ENCODE assay signal across 9 mouse cellular contexts in genomic region chr7:28268576-28268975, GRCm38 (mm10). TPM values are rescaled to one million over a fixed set of nuclear protein-coding genes. Genes with fewer than 3 reads are reported as not detected.
DNase-seq lines count a peak whose midpoint lies in the region; ATAC-seq and TF ChIP-seq lines count a peak whose summit lies in the region.
"Had no signal": no experiment of that assay in that cellular context is flagged by ENCODE, and none has a peak within 500 bp of the region (broad histone marks: within the 10 kb centered on the region; RNA-seq: fewer than 3 reads in every experiment).

No protein-coding gene starts in this region.

- ATAC-seq in lung, embryonic 14.5 days (ENCODE audit: insufficient read depth): no peak
- no peak for ATAC-seq in intestine, postnatal 0 days
- no peak for ATAC-seq in neural tube, embryonic 14.5 days (ENCODE audit: low read depth)
- no peak for ATAC-seq in megakaryocyte-erythroid progenitor cell, adult 5-6 weeks (replicated peaks; ENCODE audit: low FRiP score, low TSS enrichment, poor library complexity, severe bottlenecking)
- ATAC-seq in granulocyte monocyte progenitor cell, adult 5-6 weeks (replicated peaks; ENCODE audit: poor library complexity, severe bottlenecking): no peak
- ATAC-seq: activated CD4-positive, CD25-positive, alpha-beta regulatory T cell, adult 4 months had no signal

- H3K4me2 ChIP-seq in lung, embryonic 14.5 days: peak overlapping the region; percentile 89
- H3K4me2 ChIP-seq in intestine, postnatal 0 days (replicated peaks; ENCODE audit: low read depth): peak overlapping the region; percentile 89
- peak overlapping the region; percentile 80 for H3K4me2 ChIP-seq in neural tube, embryonic 14.5 days (ENCODE audit: low read depth, low read length)

- WGBS in lung, embryonic 14.5 days: 25% methylated on average over 16 of the region's 16 CpGs
- 34% methylated on average over 16 of the region's 16 CpGs for WGBS in forebrain, embryonic 10.5 days
- 25% methylated on average over 16 of the region's 16 CpGs for WGBS in intestine, postnatal 0 days
- 28% methylated on average over 16 of the region's 16 CpGs for WGBS in neural tube, embryonic 14.5 days

- peaks cover 5% of the 10 kb centered on the region; the same call in 1 of the 2 replicates for H3K4me1 ChIP-seq in lung, embryonic 14.5 days (ENCODE audit: insufficient read depth)
- H3K4me1 ChIP-seq in forebrain, embryonic 10.5 days: peaks cover 15% of the 10 kb centered on the region
- H3K4me1 ChIP-seq in intestine, postnatal 0 days (replicated peaks; ENCODE audit: control insufficient read depth, insufficient read depth, low read length): no peaks in the 10 kb centered on the region
- no peaks in the 10 kb centered on the region for H3K4me1 ChIP-seq in neural tube, embryonic 14.5 days (ENCODE audit: control insufficient read depth, insufficient read depth, low read length)

- H3K27ac ChIP-seq in lung, embryonic 14.5 days (ENCODE audit: low read depth): peak overlapping the region; percentile 84
- H3K27ac ChIP-seq in forebrain, embryonic 10.5 days: peak overlapping the region; percentile 96
- H3K27ac ChIP-seq in intestine, postnatal 0 days (ENCODE audit: low read depth, low read length): peak overlapping the region; percentile 73; the same call in 1 of the 2 replicates
- peak overlapping the region; percentile 91 for H3K27ac ChIP-seq in neural tube, embryonic 14.5 days (ENCODE audit: low read depth, low read length)

- DNase-seq in lung, embryonic 14.5 days: no peak
- no peak for DNase-seq in lung, adult 18-20 months
- no peak for DNase-seq in forebrain, embryonic 10.5 days (ENCODE audit: extremely low spot score, low spot score)
- DNase-seq in cerebellum, postnatal 36 days: no peak

- H3K36me3 ChIP-seq in lung, embryonic 14.5 days (ENCODE audit: insufficient read depth): peaks cover 11% of the 10 kb centered on the region; the same call in 1 of the 2 replicates
- peaks cover 46% of the 10 kb centered on the region for H3K36me3 ChIP-seq in forebrain, embryonic 10.5 days (replicated peaks)
- H3K36me3 ChIP-seq in intestine, postnatal 0 days (ENCODE audit: control insufficient read depth, insufficient read depth): peaks cover 4% of the 10 kb centered on the region; the same call in 1 of the 2 replicates
- peaks cover 4% of the 10 kb centered on the region; the same call in 1 of the 2 replicates for H3K36me3 ChIP-seq in neural tube, embryonic 14.5 days (ENCODE audit: control insufficient read depth, insufficient read depth, low read length)

- H3K27me3 ChIP-seq in lung, embryonic 14.5 days (ENCODE audit: insufficient read depth, low read length): no peaks in the 10 kb centered on the region
- no peaks in the 10 kb centered on the region for H3K27me3 ChIP-seq in forebrain, embryonic 10.5 days (ENCODE audit: poor library complexity, severe bottlenecking)
- no peaks in the 10 kb centered on the region for H3K27me3 ChIP-seq in intestine, postnatal 0 days (replicated peaks; ENCODE audit: control insufficient read depth, insufficient read depth, low read length)
- no peaks in the 10 kb centered on the region for H3K27me3 ChIP-seq in neural tube, embryonic 14.5 days (ENCODE audit: control insufficient read depth, insufficient read depth, low read length)

- H3K9ac ChIP-seq in lung, embryonic 14.5 days: peak overlapping the region; percentile 96
- H3K9ac ChIP-seq in intestine, postnatal 0 days (ENCODE audit: low read depth, low read length): peak overlapping the region; percentile 82
- peak overlapping the region; percentile 99 for H3K9ac ChIP-seq in neural tube, embryonic 14.5 days (replicated peaks; ENCODE audit: low read depth, low read length)

- TF ChIP-seq CTCF in lung, embryonic 14.5 days (IDR thresholded peaks at IDR 0.05; ENCODE audit: low read depth): no peak
- TF ChIP-seq CTCF in intestine, postnatal 0 days (IDR thresholded peaks at IDR 0.05; ENCODE audit: low read depth): no peak

- no peaks in the 10 kb centered on the region for H3K9me3 ChIP-seq in lung, embryonic 14.5 days (ENCODE audit: low read depth, low read length)
- peaks cover 21% of the 10 kb centered on the region for H3K9me3 ChIP-seq in forebrain, embryonic 10.5 days
- no peaks in the 10 kb centered on the region for H3K9me3 ChIP-seq in intestine, postnatal 0 days (ENCODE audit: control insufficient read depth)
- H3K9me3 ChIP-seq in neural tube, embryonic 14.5 days (ENCODE audit: control insufficient read depth, low read length): no peaks in the 10 kb centered on the region

- peak overlapping the region; percentile 83 for H3K4me3 ChIP-seq in lung, embryonic 14.5 days (ENCODE audit: low read depth, low read length)
- peak overlapping the region; percentile 89 for H3K4me3 ChIP-seq in forebrain, embryonic 10.5 days
- peak overlapping the region; percentile 73 for H3K4me3 ChIP-seq in intestine, postnatal 0 days (ENCODE audit: low read depth, low read length)
- peak overlapping the region; percentile 90 for H3K4me3 ChIP-seq in neural tube, embryonic 14.5 days (ENCODE audit: low read depth, low read length)

RNA-seq across cellular contexts. Expression of gene Eid2, which starts 0.9 kb away (rescaled TPM):
- polyA plus RNA-seq in lung, embryonic 14.5 days (2014; fragmentation: Nextera tagmentation; extraction: Ambion mirVana): 9.8 and 12.9 TPM in 2 replicates
- polyA plus RNA-seq in forebrain, embryonic 10.5 days (2016; fragmentation: Nextera tagmentation; extraction: Ambion mirVana): 1.4 and 1.7 TPM in 2 replicates
- 3.1 and 3.7 TPM in 2 replicates for polyA plus RNA-seq in intestine, postnatal 0 days (2015; fragmentation: Nextera tagmentation; extraction: Ambion mirVana)
- polyA plus RNA-seq in neural tube, embryonic 14.5 days (2014; fragmentation: Nextera tagmentation; extraction: Ambion mirVana): 7.8 and 7.9 TPM in 2 replicates
- total RNA-seq in megakaryocyte-erythroid progenitor cell, adult 5-6 weeks (2014; fragmentation: Nextera tagmentation): 2.2 and 4.2 TPM in 2 replicates
- 2.0 and 2.9 TPM in 2 replicates for total RNA-seq in megakaryocyte-erythroid progenitor cell, adult 5-6 weeks (2017)
- 1.2 and 2.3 TPM in 2 replicates for total RNA-seq in granulocyte monocyte progenitor cell, adult 5-6 weeks (2014; fragmentation: Nextera tagmentation)
- total RNA-seq in granulocyte monocyte progenitor cell, adult 5-6 weeks (2017): 2.0 and 2.8 TPM in 2 replicates

RNA-seq across cellular contexts. Expression of gene Eid2b, which starts 9.0 kb away (rescaled TPM):
- 9.0 and 10.9 TPM in 2 replicates for polyA plus RNA-seq in lung, embryonic 14.5 days (2014; fragmentation: Nextera tagmentation; extraction: Ambion mirVana)
- polyA plus RNA-seq in forebrain, embryonic 10.5 days (2016; fragmentation: Nextera tagmentation; extraction: Ambion mirVana): 9.6 and 9.7 TPM in 2 replicates
- polyA plus RNA-seq in intestine, postnatal 0 days (2015; fragmentation: Nextera tagmentation; extraction: Ambion mirVana): 6.8 and 7.0 TPM in 2 replicates
- 33.5 and 33.9 TPM in 2 replicates for polyA plus RNA-seq in neural tube, embryonic 14.5 days (2014; fragmentation: Nextera tagmentation; extraction: Ambion mirVana)
- 2.1 and 2.9 TPM in 2 replicates for total RNA-seq in megakaryocyte-erythroid progenitor cell, adult 5-6 weeks (2014; fragmentation: Nextera tagmentation)
- total RNA-seq in megakaryocyte-erythroid progenitor cell, adult 5-6 weeks (2017): 0.38 and 1.4 TPM in 2 replicates
- 1.2 and 2.1 TPM in 2 replicates for total RNA-seq in granulocyte monocyte progenitor cell, adult 5-6 weeks (2014; fragmentation: Nextera tagmentation)
- total RNA-seq in granulocyte monocyte progenitor cell, adult 5-6 weeks (2017): 1.6 and 1.9 TPM in 2 replicates

RNA-seq across cellular contexts. Expression of gene Selenov, which starts 22.4 kb away (rescaled TPM):
- polyA plus RNA-seq in lung, embryonic 14.5 days (2014; fragmentation: Nextera tagmentation; extraction: Ambion mirVana): 0.15 TPM in 1 of 2 replicates, not detected in the other
- 0.50 and 0.66 TPM in 2 replicates for polyA plus RNA-seq in forebrain, embryonic 10.5 days (2016; fragmentation: Nextera tagmentation; extraction: Ambion mirVana)
- 0.24 TPM in 1 of 2 replicates, not detected in the other for polyA plus RNA-seq in intestine, postnatal 0 days (2015; fragmentation: Nextera tagmentation; extraction: Ambion mirVana)
- polyA plus RNA-seq in neural tube, embryonic 14.5 days (2014; fragmentation: Nextera tagmentation; extraction: Ambion mirVana): 0.70 and 1.5 TPM in 2 replicates
- not detected in 2 replicates for total RNA-seq in megakaryocyte-erythroid progenitor cell, adult 5-6 weeks (2014; fragmentation: Nextera tagmentation)
- not detected in 2 replicates for total RNA-seq in megakaryocyte-erythroid progenitor cell, adult 5-6 weeks (2017)
- total RNA-seq in granulocyte monocyte progenitor cell, adult 5-6 weeks (2014; fragmentation: Nextera tagmentation): not detected in 2 replicates
- not detected in 2 replicates for total RNA-seq in granulocyte monocyte progenitor cell, adult 5-6 weeks (2017)
- polyA plus RNA-seq: activated CD4-positive, CD25-positive, alpha-beta regulatory T cell, adult 4 months had no signal

RNA-seq across cellular contexts. Expression of gene Dll3, which starts 33.5 kb away (rescaled TPM):
- 0.43 and 0.66 TPM in 2 replicates for polyA plus RNA-seq in lung, embryonic 14.5 days (2014; fragmentation: Nextera tagmentation; extraction: Ambion mirVana)
- polyA plus RNA-seq in forebrain, embryonic 10.5 days (2016; fragmentation: Nextera tagmentation; extraction: Ambion mirVana): 13.4 and 13.7 TPM in 2 replicates
- polyA plus RNA-seq in intestine, postnatal 0 days (2015; fragmentation: Nextera tagmentation; extraction: Ambion mirVana): 0.90 and 0.95 TPM in 2 replicates
- 21.2 and 21.8 TPM in 2 replicates for polyA plus RNA-seq in neural tube, embryonic 14.5 days (2014; fragmentation: Nextera tagmentation; extraction: Ambion mirVana)
- total RNA-seq in megakaryocyte-erythroid progenitor cell, adult 5-6 weeks (2014; fragmentation: Nextera tagmentation): 0.45 TPM in 1 of 2 replicates, not detected in the other
- total RNA-seq in megakaryocyte-erythroid progenitor cell, adult 5-6 weeks (2017): not detected in 2 replicates
- not detected in 2 replicates for total RNA-seq in granulocyte monocyte progenitor cell, adult 5-6 weeks (2014; fragmentation: Nextera tagmentation)
- total RNA-seq in granulocyte monocyte progenitor cell, adult 5-6 weeks (2017): 0.10 TPM in 1 of 2 replicates, not detected in the other

RNA-seq across cellular contexts. Expression of gene Timm50, which starts 43.3 kb away (rescaled TPM):
- polyA plus RNA-seq in lung, embryonic 14.5 days (2014; fragmentation: Nextera tagmentation; extraction: Ambion mirVana): 162 and 174 TPM in 2 replicates
- 238 and 253 TPM in 2 replicates for polyA plus RNA-seq in forebrain, embryonic 10.5 days (2016; fragmentation: Nextera tagmentation; extraction: Ambion mirVana)
- polyA plus RNA-seq in intestine, postnatal 0 days (2015; fragmentation: Nextera tagmentation; extraction: Ambion mirVana): 68.8 and 69.7 TPM in 2 replicates
- 132 and 139 TPM in 2 replicates for polyA plus RNA-seq in neural tube, embryonic 14.5 days (2014; fragmentation: Nextera tagmentation; extraction: Ambion mirVana)
- total RNA-seq in megakaryocyte-erythroid progenitor cell, adult 5-6 weeks (2014; fragmentation: Nextera tagmentation): 77.5 and 91.2 TPM in 2 replicates
- total RNA-seq in megakaryocyte-erythroid progenitor cell, adult 5-6 weeks (2017): 31.5 and 66.9 TPM in 2 replicates
- 60.1 and 83.1 TPM in 2 replicates for total RNA-seq in granulocyte monocyte progenitor cell, adult 5-6 weeks (2014; fragmentation: Nextera tagmentation)
- total RNA-seq in granulocyte monocyte progenitor cell, adult 5-6 weeks (2017): 45.8 and 47.7 TPM in 2 replicates
